Mouse (Mus musculus) subcutaneous adipose tissue, adult 2 months (tissue): ENCODE results near the gene Ccdc117. TPM values are rescaled to one million over a fixed set of nuclear protein-coding genes. Genes with fewer than 3 reads are reported as not detected.

Experiments
- polyA plus RNA-seq: library from polyadenylated mRNA; depleted of rRNA; stranded (reverse); fragments of >200 nt; gene quantifications from 2 replicates; pipeline ENCODE4 v1.2.3, GENCODE M21; 2012; ENCODE audit warnings: low replicate concordance; rRNA removed

Gene Ccdc117
- 6.2 and 12.3 TPM in 2 replicates for polyA plus RNA-seq

GRCm38 (mm10) chr11:5541799-5542481, at the start of gene Ccdc117:
Ccdc117 (minus strand) TSS chr11:5542187.

GRCm38 (mm10) chr11:5569474-5569873, 27.5 kb upstream of the Ccdc117 start, which contains the start of gene Ankrd36:
Ankrd36 (plus strand) TSS chr11:5569684.

GRCm38 (mm10) chr11:5520412-5521265, 21.3 kb downstream of the Ccdc117 start, which contains the start of gene Xbp1:
Xbp1 (plus strand) TSS chr11:5520659.

Other genes starting within 250 kb of the Ccdc117 start
- gene Znrf3, start 97.3 kb downstream of the Ccdc117 start, polyA plus RNA-seq = 3.6 and 14.0 TPM in 2 replicates
- gene Xbp1, start 21.5 kb downstream of the Ccdc117 start, polyA plus RNA-seq = 123 and 215 TPM in 2 replicates
- gene Ankrd36, start 27.5 kb upstream of the Ccdc117 start, polyA plus RNA-seq = not detected in 2 replicates
- 107 and 215 TPM in 2 replicates for gene Mrps24, start 173.5 kb upstream of the Ccdc117 start, polyA plus RNA-seq
- gene Urgcp, start 220.2 kb upstream of the Ccdc117 start, polyA plus RNA-seq = 24.1 and 32.3 TPM in 2 replicates
- gene Dbnl, start 246.3 kb upstream of the Ccdc117 start, polyA plus RNA-seq = 56.4 and 73.3 TPM in 2 replicates